Mouse (Mus musculus): Measurements from ENCODE around the gene Dapk3. TPM values are rescaled to one million over a fixed set of nuclear protein-coding genes. Genes with fewer than 3 reads are reported as not detected.
A peak's percentile ranks its signal among the peaks of the same experiment; 100 is the strongest.
"Not testable (repeated sequence)": the region's sequence is repeated elsewhere in the genome, so short reads cannot be mapped to it uniquely, and the experiment has no call there.

Dapk3 gene
- total RNA-seq, 2 experiments from 2014 or later: 73.6 to 78.4 TPM

- no peak for DNase-seq (ENCODE audit: low spot score in 2 of 2)
- TF ChIP-seq CTCF (conservative IDR thresholded peaks at IDR 0.05): no peak
- peak overlapping the region; percentile 65 for H3K27ac ChIP-seq
- H3K4me3 ChIP-seq: no peak overlapping the region
These were observed 28.1 kb upstream of the Dapk3 start for GRCm38 (mm10) chr10:81154736-81155135.

DNA sequence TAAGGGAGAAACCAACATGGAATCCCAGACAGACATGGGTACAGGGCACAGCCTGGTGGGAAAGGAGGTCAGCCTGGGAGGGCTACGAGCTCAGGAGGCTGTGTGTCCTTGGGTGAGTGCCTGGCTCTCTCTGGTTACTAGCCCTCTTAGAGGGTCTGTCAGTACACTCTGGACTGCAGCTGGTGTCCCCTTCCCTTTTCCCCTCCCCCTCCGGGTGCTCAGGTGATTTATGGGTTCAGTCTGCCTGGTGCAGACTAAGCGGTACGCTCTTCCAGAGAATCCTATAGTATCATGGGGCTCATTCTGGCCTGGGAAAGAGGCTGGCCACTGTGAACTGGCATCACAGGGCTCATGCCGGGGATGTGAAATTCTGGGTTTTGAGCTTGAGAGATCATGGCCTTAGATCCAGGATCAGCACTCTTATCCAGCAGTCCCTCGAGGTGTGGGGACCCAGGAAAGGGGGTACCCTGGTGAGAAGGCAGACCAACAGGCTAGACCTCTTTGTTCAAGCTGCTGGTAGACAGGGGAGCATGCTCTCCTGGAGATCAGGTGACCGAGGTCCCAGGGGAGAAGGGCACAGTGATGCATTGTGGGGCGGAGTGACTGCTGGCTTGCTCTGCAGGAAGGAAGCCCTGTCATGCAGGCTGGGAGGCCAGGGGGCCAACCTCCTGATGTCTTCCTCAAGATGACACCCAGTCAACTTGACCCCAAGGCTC is 21.0 kb upstream of the Dapk3 start:
- TF ChIP-seq CTCF (conservative IDR thresholded peaks at IDR 0.05): no peak
- no peak for DNase-seq (ENCODE audit: low spot score in 2 of 2)
- H3K27ac ChIP-seq: no peak overlapping the region
- no peak overlapping the region for H3K4me3 ChIP-seq

DNA sequence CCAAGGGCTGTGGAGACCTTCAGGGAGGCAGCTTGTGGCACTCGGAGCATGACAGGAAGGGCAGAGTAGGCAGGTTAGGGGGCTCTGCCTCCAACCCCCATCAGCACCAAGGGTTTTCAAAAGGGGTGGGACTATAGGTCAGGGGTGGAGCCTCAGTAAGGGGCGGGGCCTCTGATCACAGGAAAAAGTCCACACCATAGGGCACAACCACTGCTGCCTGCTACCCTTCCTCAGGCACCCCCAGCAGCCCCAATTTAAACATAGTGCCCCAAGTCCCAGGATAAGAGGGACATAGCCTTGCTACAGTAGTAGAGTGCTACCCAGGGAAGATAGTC is 20.5 kb upstream of the Dapk3 start:
- no peak for DNase-seq (ENCODE audit: low spot score in 2 of 2)
- Histone ChIP-seq H3K27ac (no peak overlapping the region), H3K4me3 (no peak overlapping the region)
- TF ChIP-seq CTCF (conservative IDR thresholded peaks at IDR 0.05): no peak

GRCm38 (mm10) chr10:81165118-81165517 is 17.7 kb upstream of the Dapk3 start:
- no peak for DNase-seq (ENCODE audit: low spot score in 2 of 2)
- no peak overlapping the region for H3K27ac ChIP-seq
- no peak overlapping the region for H3K4me3 ChIP-seq
- no peak for TF ChIP-seq CTCF (conservative IDR thresholded peaks at IDR 0.05)

GRCm38 (mm10) chr10:81167200-81168086 is 15.4 kb upstream of the Dapk3 start, which contains the start of gene Pias4:
Gene Pias4 (minus strand): TSS chr10:81167923.
- peak; percentile 100 for DNase-seq (ENCODE audit: low spot score in 2 of 2)
- 0 out of 2 replicates have a peak, but pooled peaks have one; percentile 5 for TF ChIP-seq CTCF (conservative IDR thresholded peaks at IDR 0.05)
- H3K27ac ChIP-seq: peak within 1 kb of the TSS; percentile 90
- H3K4me3 ChIP-seq: peak within 1 kb of the TSS; percentile 83

DNA sequence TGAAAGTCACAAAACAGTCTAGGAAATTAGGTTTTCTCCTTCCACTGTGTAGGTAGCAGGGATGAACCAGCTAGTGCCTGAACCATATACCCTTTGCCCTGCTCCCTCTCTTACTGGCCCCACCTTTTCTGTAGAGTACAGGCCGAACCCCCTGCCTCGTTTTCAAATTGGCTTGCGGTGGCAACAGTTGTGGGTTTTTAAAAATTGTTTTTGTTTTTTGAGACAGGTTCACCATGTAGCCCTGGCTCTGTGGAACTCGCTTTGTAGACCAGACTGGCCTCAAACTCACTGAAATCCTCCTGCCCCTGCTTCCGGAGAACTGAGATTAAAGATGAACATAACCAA is 14.7 kb upstream of the Dapk3 start:
- Histone ChIP-seq H3K27ac (peak overlapping the region; percentile 90), H3K4me3 (peak overlapping the region; percentile 50)
- TF ChIP-seq CTCF (conservative IDR thresholded peaks at IDR 0.05): no peak
- no peak for DNase-seq (ENCODE audit: low spot score in 2 of 2)

DNA sequence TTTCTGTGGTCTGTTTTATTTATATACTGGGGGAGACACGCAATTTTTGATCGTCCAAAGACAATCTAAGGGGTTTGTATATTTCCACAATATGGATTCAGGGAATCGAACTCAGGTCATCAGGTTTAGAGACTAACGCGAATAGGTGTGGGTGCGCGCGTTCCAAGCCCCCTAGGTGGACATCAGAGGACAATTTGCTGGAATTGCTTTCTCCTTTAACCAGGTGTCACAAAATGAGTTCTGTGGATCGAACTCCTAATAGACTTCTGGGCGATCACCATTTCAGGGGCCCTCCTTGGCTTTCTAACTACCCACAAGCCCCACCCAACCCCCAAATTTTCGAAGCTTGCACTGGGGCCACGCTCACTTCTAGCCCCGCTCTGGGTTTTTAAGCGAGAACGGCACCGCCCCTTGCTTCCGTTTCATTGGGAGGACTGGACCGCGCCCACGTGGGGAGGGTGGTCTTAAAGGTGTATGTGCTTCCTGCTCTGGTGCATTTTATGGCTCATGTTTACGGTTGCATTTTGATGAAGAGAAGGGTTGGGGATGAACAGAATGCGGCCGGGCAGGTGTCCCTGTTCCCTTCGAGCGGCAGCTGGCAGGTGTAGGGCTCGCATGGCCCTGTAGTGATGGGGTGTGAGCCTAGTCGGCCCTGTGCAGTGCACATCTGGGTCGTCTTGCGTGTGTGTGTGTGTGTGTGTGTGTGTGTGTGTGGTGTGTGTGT is 14.1 kb upstream of the Dapk3 start:
- peak; percentile 75 to 82 for DNase-seq (ENCODE audit: low spot score in 2 of 2)
- Histone ChIP-seq H3K27ac (peak overlapping the region; percentile 90), H3K4me3 (peak overlapping the region; percentile 50)
- TF ChIP-seq CTCF (conservative IDR thresholded peaks at IDR 0.05): no peak

- not testable (repeated sequence) for DNase-seq (ENCODE audit: low spot score in 2 of 2); H3K27ac ChIP-seq; H3K4me3 ChIP-seq
These were observed 13.3 kb upstream of the Dapk3 start for GRCm38 (mm10) chr10:81169411-81169900.

- TF ChIP-seq CTCF (conservative IDR thresholded peaks at IDR 0.05): peak; percentile 96
- Histone ChIP-seq H3K4me3 (peak overlapping the region; percentile 39), H3K27ac (peak overlapping the region; percentile 97)
- peak; percentile 77 to 83 for DNase-seq (ENCODE audit: low spot score in 2 of 2)
These were observed 9.7 kb upstream of the Dapk3 start for GRCm38 (mm10) chr10:81173132-81173531.

DNA sequence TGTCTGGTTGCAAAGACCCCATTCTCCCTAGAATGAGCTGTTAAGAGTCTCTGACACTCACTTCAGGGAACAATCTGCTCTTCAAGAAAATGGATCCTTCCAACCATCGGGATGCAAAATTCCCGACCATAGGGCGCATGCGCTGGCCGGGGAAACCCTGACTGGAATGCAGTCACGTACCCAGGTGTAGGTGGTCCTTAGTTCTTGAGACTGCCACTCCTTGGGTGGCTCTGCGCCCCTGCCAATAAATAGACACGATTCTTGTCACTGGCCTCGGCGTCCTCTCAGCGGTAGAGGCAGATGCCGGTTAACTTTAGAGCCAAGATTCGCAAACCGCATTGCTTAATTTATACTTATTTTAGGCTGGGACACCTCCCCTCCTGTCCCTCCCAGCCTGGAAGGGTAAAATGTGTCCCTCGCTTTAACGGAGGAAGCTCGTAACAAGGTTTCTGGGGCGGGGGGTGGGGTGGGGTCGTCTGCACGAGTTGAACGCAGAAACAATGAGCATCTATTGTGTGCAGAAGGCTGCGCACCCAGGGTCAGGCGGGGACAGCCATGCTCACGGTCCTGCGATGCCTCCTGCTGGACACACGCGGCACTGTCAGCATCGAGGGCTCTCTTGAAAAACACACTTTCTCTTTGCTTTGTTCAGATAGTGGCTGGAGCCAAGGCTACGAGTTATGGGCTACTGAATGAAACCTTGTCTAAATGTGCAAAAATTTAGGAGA is 8.0 kb upstream of the Dapk3 start:
- peak; percentile 93 for TF ChIP-seq CTCF (conservative IDR thresholded peaks at IDR 0.05)
- Histone ChIP-seq H3K27ac (peak overlapping the region; percentile 97), H3K4me3 (peak overlapping the region; percentile 37)
- DNase-seq (ENCODE audit: low spot score in 2 of 2): peak; percentile 83 to 88

DNA sequence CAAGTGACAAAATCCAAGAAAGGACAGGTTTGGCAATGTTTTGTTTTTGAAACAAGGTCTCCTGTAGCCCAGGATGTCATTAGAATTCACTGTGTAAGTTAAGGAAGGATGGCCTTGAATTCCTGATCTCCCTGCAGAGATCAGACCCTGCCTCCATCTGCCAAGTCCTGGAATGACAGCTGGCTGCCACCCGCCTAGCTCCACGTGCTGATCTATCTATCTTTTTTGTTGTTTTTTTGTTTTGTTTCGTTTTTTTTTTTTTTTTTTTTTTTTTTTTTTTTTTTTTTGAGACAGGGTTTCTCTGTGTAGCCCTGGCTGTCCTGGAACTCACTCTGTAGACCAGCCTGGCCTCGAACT is 7.5 kb upstream of the Dapk3 start:
- peak overlapping the region; percentile 37; the same call in 1 of the 2 replicates for H3K4me3 ChIP-seq
- DNase-seq (ENCODE audit: low spot score in 2 of 2): not testable (repeated sequence)
- H3K27ac ChIP-seq: peak overlapping the region; percentile 97

DNA sequence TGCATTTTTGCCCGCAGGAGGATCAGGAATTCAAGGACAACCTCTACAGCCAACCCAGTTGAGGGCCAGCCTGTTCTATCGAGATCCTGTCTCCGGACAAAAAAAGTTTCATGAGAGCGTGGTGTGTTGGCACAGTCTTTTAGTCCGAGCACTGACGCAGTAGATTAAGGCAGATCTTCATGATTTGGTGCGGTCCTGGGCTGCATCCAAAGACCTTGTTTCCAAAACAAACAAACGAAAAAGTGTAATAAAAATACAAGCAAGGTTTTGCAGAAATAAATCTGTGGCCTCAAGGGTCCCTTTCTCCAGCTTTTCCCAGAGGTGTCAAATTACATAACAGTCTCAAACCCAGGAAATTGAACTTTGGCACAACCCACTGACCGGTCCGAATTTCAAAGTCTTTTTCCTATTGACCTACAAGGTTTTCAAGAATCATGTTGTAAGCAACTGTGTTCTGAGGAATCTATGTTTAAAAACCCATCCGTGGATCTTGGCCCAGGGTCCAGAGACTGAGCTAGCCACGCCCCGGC is 6.8 kb upstream of the Dapk3 start:
- no peak for TF ChIP-seq CTCF (conservative IDR thresholded peaks at IDR 0.05)
- H3K4me3 ChIP-seq: peak overlapping the region; percentile 86
- H3K27ac ChIP-seq: peak overlapping the region; percentile 97
- no peak for DNase-seq (ENCODE audit: low spot score in 2 of 2)

Data from layer of hippocampus, adult 2 months (tissue).